Mouse (Mus musculus) forebrain, embryonic 16.5 days (tissue): ENCODE data around the gene Tbc1d19. TPM values are rescaled to one million over a fixed set of nuclear protein-coding genes. Genes with fewer than 3 reads are reported as not detected.

ENCODE experiments used
- polyA plus RNA-seq: library from polyadenylated mRNA; unstranded; fragments of >200 nt; fragmentation: Nextera tagmentation; extraction: Ambion mirVana; gene quantifications from 2 replicates; pipeline ENCODE4 v1.2.1, GENCODE M21; 2015

Gene Tbc1d19
- polyA plus RNA-seq, 1 experiment from 2014 or later: 76.6 TPM

Other genes starting within 250 kb of the Tbc1d19 start
- 0.37 and 0.46 TPM in 2 replicates for gene Cckar, start 101.9 kb upstream of the Tbc1d19 start, polyA plus RNA-seq
- 23.2 and 36.1 TPM in 2 replicates for gene Stim2, start 188.9 kb downstream of the Tbc1d19 start, polyA plus RNA-seq